Mouse (Mus musculus): ENCODE results near the gene Zfp385a. TPM values are rescaled to one million over a fixed set of nuclear protein-coding genes. Genes with fewer than 3 reads are reported as not detected.

Gene Zfp385a
- total RNA-seq, 2 experiments from 2014 or later: 7.9 to 32.1 TPM

DNA sequence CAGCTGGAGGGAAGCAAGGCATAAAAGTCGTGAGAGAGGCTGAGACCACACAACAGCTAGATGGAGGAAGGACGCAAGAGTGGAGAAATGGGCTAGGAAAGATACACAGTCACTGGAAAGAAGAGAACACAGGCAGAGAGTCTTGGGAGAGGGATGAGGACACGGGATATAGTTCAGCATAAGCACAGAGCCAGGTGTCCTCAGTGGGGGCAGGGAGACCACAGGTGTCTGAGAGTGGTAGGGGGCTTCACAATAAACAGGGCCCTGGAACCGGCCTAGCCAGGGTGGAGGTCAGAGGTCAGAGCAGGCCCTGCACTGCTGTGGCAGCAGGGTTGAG, 1.1 kb downstream of the Zfp385a start:
- DNase-seq (ENCODE audit: low spot score): no peak

GRCm38 (mm10) chr15:103336996-103337667, 2.8 kb downstream of the Zfp385a start:
- DNase-seq (ENCODE audit: low spot score): no peak

- no peak for DNase-seq (ENCODE audit: low spot score)
These were observed 4.2 kb downstream of the Zfp385a start for GRCm38 (mm10) chr15:103335488-103336235.

DNA sequence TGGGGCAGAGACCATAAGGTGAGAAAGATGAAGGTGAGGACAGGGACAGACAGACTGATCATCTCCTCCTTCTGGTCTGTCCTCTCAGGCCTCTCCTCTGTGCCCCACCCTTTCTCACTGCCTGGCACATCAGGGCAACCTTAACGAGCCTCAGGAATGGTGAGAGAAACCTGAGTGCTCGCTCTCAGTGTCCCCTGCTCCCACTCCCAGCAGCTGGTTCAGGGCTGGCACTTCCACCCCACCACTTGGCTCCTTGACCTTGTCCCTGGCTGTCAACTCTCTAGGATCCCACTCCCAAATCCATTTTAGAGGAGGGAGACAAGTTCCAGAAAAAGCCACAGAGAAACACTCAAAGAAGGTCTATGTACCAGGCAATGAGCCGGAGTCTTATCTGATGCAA, 4.9 kb downstream of the Zfp385a start:
- no peak for DNase-seq (ENCODE audit: low spot score)

GRCm38 (mm10) chr15:103334194-103334593, 5.7 kb downstream of the Zfp385a start:
- DNase-seq (ENCODE audit: low spot score): no peak

DNA sequence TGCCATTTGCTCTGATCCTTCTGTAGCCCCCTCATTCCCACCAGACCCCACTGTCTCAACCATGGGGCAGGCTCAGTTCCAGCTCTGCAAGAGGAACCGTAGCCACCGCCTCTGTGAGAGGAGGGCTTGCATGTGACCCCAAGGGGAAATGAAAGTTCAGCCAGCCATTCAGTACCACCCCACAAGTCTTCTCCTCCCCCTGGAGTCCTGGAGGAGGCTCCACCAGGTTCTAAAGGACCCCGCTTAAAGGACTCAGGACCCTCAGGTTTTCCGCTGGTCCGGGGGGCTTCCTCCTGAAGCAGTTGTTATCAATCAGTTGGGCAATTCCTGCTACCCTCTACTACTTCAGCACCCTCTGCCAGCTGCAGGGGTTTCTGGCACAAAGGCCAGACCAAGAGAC, 6.2 kb downstream of the Zfp385a start:
- no peak for DNase-seq (ENCODE audit: low spot score)

DNA sequence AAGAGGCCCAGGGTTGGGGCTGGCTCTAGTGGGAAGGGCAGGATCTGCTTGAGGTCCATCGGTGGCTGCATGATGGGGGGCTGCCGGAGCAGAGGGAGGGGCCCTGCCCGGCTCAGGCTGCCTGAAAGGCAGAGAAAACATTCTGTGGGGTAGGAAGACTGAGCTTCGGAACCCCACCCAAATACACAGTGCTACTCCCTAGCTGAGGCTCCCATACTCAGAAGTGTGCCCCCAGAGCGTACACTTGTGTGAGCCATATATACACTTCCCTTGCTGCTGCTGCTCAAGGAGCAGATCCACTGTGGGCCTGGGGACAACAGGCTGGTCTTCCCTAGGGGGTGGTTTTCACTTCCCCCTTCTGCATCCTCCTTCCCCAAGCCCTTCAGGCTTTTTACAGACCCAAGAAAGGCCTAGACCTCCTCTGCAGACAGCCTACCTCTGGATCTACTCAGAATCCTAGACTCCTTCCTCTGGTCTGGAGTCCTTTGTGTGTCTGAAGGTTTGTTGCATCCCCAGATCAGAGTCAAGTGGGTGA, 6.7 kb downstream of the Zfp385a start:
- no peak for DNase-seq (ENCODE audit: low spot score)

GRCm38 (mm10) chr15:103323455-103324247, 16.2 kb downstream of the Zfp385a start:
- peak; percentile 89 for DNase-seq (ENCODE audit: low spot score)

DNA sequence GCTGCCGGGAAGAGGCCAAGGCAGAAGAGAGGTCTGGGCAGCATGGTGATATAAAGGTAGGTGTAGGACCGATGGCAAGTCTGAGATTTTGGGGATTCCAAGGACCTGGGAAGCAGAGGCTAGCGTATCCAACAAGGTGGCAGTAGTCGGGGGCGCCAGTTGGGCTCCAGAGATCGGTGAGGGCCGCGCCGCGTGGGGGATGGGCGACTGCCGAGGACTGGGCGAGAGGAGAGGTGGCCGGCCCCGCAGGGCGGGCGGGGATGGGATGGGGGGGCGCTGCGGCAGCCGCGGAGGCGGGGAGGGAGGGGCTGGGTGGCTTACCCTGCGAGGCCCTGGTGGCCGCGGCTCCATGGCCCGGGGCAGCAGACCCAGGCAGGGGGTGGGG, 16.8 kb downstream of the Zfp385a start:
- DNase-seq (ENCODE audit: low spot score): no peak

DNA sequence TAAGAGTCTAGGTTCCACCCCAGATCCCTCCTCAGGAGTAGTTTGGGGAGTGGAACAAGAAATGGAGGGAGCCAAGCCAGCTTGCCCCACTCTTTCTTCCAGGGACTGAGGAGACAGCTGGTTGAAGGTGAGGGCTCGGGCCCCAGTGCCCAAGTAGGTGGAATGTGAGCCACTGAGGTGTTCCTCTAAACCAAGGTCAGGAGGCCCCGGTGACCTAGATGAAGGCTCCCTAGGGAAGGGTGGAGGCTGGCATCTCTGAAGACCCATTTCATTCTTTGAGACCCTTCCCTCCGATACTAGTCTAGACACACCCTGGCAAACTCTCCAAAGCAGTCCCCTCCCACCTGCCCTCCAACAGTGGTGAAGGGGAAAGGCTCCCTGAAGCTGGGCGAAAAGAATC, 17.5 kb downstream of the Zfp385a start:
- no peak for DNase-seq (ENCODE audit: low spot score)

- DNase-seq (ENCODE audit: low spot score): no peak
These were observed 18.8 kb downstream of the Zfp385a start for GRCm38 (mm10) chr15:103321076-103321475.

DNA sequence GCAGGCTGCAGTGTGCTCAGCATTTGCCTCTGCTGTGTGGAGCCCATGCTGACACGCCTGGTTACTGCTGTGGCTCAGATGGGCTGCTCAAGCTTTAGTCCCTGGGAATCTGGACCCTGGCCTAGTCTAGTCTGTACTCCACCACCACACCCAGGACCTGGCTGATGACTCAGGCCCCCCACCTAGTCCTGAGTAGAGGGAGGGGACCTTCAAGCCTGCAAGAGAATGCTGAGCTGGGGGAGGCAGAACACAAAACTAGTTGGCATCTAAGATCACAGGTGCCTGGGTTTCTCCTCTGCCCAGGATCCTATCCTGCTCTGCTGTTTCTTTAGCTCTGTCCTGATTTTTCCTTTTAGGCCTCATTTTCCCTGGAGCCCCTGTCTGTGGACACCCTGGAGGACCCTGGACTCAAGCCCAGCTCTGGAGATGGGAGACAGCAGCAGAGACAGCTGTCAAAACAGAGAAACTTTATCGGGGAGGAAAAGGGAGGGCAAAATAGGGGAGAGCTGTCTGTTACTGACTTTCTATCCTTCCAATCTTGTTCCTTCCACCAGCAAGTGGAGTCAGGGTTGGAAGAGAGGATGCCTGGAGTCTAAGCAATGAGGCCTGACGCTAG, 21.6 kb downstream of the Zfp385a start:
- DNase-seq (ENCODE audit: low spot score): peak; percentile 59

GRCm38 (mm10) chr15:103317731-103318130, 22.2 kb downstream of the Zfp385a start:
- no peak for DNase-seq (ENCODE audit: low spot score)

DNA sequence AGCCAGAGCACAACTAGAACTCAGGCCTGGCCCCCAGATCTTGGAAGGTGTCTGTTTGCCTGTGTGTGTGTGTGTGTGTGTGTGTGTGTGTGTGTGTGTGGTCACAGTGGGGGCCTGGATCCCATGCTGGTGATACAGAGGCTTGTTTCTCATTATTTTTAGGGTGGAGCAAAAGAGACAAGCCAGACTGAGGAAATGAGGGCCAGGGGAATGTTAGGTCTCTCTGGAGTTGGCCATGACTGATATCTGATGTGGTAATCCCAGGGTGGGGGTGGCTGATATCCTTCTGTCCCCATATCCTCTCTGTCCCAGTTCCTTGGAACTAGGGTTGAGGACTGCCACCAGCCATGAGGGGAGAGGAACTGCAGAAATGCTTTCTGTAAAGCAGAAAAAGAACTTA, 22.8 kb downstream of the Zfp385a start:
- no peak for DNase-seq (ENCODE audit: low spot score)

DNA sequence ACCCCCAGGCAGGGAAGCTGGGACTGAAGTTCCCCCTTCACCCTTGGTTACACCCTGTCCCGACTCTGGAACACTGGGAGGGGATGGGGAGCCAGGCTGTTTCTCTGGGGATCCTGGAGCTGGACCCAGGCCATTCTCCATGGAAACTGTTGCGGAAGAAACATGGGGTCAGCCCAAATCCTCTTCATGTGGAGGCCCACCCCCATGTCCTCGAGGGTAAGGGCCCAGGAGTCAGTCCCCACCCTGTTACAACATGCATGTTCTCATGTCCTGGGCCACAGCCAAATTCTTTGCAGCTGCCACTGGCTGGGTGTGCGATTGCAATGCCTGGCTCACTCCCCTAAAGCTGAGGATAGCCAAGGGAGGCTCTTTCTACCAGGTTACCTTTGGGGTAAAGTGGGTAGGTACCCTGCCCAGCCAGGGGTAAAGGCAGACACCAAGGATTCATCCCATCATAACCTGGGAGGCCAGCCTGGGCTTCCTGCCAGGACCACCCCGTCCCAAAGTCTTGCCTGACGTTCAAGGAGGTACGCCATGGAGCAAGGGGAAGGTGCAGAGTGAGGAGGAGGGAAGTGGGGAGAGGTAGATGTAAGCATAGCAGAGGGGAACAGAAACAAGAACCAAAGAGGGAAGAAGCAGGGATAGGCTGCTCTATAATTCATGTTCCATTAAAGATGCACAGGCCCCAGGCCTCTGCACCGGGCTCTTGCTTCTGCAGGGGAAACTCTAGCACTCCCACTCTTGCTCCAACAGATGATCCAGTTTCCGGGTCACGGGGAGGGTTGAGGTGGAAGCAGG, 23.7 kb downstream of the Zfp385a start:
- peak; percentile 90 for DNase-seq (ENCODE audit: low spot score)

DNA sequence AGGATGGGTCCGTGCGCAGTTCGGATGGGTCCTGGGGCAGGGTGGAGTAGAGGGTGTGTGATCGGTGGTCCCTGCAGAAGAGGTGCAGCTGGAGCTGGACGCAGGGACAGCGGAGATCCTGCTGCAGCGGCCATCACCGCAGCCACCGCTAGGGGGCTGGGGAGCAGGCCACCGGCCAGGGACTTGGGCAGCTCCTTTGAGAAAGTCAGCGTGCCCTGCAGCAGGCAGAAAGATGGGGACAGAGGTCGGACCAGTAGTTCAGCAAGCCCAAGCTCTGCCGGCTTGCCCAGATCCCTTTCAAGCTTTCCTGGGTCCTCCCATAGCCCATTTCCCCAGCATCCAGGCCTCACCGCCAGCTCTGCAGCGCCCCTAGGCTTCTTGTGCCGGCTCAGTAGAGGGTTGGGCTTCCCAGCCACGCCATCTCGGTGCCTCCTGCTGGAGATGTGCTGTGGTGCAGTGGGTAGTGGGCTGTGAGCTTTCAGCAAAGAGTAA, 24.8 kb downstream of the Zfp385a start:
- DNase-seq (ENCODE audit: low spot score): peak; percentile 74

DNA sequence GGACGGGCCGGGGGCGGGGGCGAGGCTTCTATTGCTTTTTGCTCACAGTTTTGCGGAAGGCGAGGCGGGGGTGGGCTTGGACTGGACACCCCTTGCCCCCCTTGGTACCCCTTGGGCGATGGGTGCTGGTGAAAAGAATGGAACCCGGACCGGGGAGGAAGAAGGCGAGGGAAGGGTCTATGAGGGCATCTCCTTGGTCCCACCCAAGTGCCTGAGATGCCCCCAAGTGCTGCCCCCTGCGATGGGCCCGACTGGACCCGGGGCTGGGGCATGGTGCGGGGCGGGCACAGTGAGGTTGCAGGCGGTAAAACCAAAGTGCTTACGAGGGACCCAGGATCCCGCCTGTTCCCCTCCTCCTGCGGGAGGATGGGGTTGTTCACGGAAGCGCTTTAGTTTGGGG, 25.7 kb downstream of the Zfp385a start:
- DNase-seq (ENCODE audit: low spot score): no peak

DNA sequence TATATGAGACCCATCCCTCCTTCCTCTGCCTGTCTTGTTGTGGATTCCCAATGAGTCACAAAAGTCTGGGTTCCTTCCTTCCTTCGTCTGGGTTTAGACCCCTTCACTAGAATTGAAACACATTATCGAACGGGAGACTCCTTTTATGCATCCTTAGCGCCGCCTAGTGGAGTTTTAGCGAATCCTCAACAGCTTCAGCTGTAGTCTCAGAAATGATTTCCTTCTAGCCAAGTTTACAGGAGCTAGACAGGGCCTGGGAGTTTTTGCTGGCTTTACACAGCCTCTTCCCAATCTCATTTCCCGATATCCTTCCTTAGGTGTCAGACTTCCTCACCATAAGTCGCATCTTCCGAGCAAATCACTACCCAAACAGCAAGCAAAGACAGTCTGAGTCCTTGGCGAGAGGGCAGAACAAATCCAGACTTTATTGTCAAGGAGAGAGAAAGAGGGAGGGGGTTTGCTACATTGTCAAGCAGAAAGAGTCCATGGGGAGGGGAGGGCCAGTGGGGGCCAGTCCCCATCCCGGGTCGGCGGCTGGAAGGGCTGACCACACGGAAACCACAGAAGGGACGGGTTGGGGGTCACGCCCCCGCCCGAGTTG, 26.3 kb downstream of the Zfp385a start:
- peak; percentile 67 for DNase-seq (ENCODE audit: low spot score)

DNA sequence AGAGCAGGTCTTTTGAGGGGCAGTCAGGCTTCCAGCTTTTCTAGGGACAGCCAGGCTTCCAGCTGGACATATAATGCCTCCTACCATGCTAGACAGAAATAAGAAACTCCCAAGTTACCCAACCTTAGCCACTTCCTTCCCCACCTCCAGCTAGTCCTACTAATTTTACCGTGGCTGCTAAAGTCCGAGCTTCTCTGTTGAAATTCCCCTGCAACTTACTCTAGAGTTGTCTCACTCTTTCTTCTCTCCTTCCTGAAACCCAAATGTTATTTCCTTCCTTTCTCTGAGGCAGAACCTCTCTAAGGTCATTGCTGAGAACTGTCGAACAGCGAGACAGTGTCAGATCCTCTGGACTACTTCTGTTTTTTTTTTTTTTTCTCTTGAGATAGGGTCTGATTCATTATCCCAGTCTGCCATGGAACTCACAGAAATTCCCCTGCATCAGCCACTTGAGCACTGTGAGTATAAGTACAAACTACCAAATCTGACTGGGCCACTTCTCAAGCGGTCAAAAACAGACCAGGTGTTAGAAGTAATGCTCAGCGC, 29.5 kb downstream of the Zfp385a start, which contains the start of gene Gpr84:
Gene Gpr84 (minus strand): TSS at position 248 of the 546 bp plus-strand sequence.
- DNase-seq (ENCODE audit: low spot score): no peak
